Mouse (Mus musculus) forebrain, embryonic 10.5 days (tissue): Measurements from ENCODE around the gene Rnf185. TPM values are rescaled to one million over a fixed set of nuclear protein-coding genes. Genes with fewer than 3 reads are reported as not detected.

Experiments
- DNase-seq: peaks from one replicate; pipeline ENCODE4 v3.0.0-alpha.2; 2017; ENCODE audit warnings: low spot score; ENCODE audit errors: extremely low spot score
- H3K27ac ChIP-seq: fragments of 300-500 bp; sonication (generic); 2 replicates; pipeline ENCODE4 v1.5.1; 2016; ENCODE audit warnings: mild to moderate bottlenecking
- H3K27me3 ChIP-seq: fragments of 300-500 bp; sonication (generic); 2 replicates; pipeline ENCODE4 v1.6.1; 2016; ENCODE audit warnings: mild to moderate bottlenecking; ENCODE audit not compliant: poor library complexity, severe bottlenecking
- H3K36me3 ChIP-seq: fragments of 300-500 bp; sonication (generic); replicated peaks from 2 replicates; pipeline ENCODE4 v1.6.1; 2016; ENCODE audit warnings: mild to moderate bottlenecking, moderate library complexity
- H3K4me1 ChIP-seq: fragments of 300-500 bp; sonication (generic); 2 replicates; pipeline ENCODE4 v1.6.1; 2016
- H3K4me3 ChIP-seq: fragments of 300-500 bp; sonication (generic); 2 replicates; pipeline ENCODE4 v1.5.1; 2016; ENCODE audit warnings: mild to moderate bottlenecking, moderate library complexity
- H3K9me3 ChIP-seq: fragments of 300-500 bp; sonication (generic); 2 replicates; pipeline ENCODE4 v1.6.1; 2016; ENCODE audit warnings: mild to moderate bottlenecking, moderate library complexity
- WGBS: fragments of 180-500 bp; shearing (Covaris S2); methylation state at CpG from one replicate; pipeline ENCODE4 v1.1.7; 2016; 5-methylcytosine and 5-hydroxymethylcytosine counted together
- polyA plus RNA-seq: library from polyadenylated mRNA; unstranded; fragments of >200 nt; fragmentation: Nextera tagmentation; extraction: Ambion mirVana; gene quantifications from 2 replicates; pipeline ENCODE4 v1.2.1, GENCODE M21; 2016

Rnf185 gene
- polyA plus RNA-seq, 1 experiment from 2014 or later, result 39.6 TPM

- Histone ChIP-seq H3K27ac (peak within 1 kb of the TSS; percentile 89), H3K9me3 (no peaks in the 10 kb centered on the region)
- WGBS, result 3% methylated on average over 45 of the region's 45 CpGs
Measured at GRCm38 (mm10) chr11:3408997-3409732, 43.0 kb downstream of the Rnf185 start, which contains the start of gene Limk2. Gene Limk2, minus strand, starts transcription at chr11:3409189.

GRCm38 (mm10) chr11:3408131-3408996 is 43.8 kb downstream of the Rnf185 start:
- Histone ChIP-seq H3K27ac (peak overlapping the region; percentile 89), H3K27me3 (no peaks in the 10 kb centered on the region), H3K4me1 (peaks cover 19% of the 10 kb centered on the region), H3K9me3 (no peaks in the 10 kb centered on the region), H3K36me3 (no peaks in the 10 kb centered on the region), H3K4me3 (peak overlapping the region; percentile 79)
- 7% methylated on average over 34 of the region's 34 CpGs for WGBS
- DNase-seq, result peak; percentile 24

More at GRCm38 (mm10) chr11:3408997-3409732, 43.0 kb downstream of the Rnf185 start, which contains the start of gene Limk2:
- H3K36me3 ChIP-seq, result peaks cover 7% of the 10 kb centered on the region; the same call in 1 of the 2 replicates
- H3K4me1 ChIP-seq, result peaks cover 19% of the 10 kb centered on the region
- DNase-seq, result peak; percentile 93
- peak within 1 kb of the TSS; percentile 79 for H3K4me3 ChIP-seq
- H3K27me3 ChIP-seq, result no peaks in the 10 kb centered on the region

- H3K4me3 ChIP-seq, result no peak overlapping the region
- no peak for DNase-seq
- H3K27ac ChIP-seq, result no peak overlapping the region
- no peaks in the 10 kb centered on the region for H3K36me3 ChIP-seq
- H3K27me3 ChIP-seq, result no peaks in the 10 kb centered on the region
- peaks cover 19% of the 10 kb centered on the region for H3K4me1 ChIP-seq
- no peaks in the 10 kb centered on the region for H3K9me3 ChIP-seq
- 90% methylated on average over 7 of the region's 7 CpGs for WGBS
Measured at GRCm38 (mm10) chr11:3404287-3405047, 47.7 kb downstream of the Rnf185 start.

GRCm38 (mm10) chr11:3403024-3403423 is 49.1 kb downstream of the Rnf185 start:
- 89% methylated on average over 3 of the region's 3 CpGs for WGBS

GRCm38 (mm10) chr11:3398318-3398717 is 53.8 kb downstream of the Rnf185 start:
- WGBS, result 92% methylated on average over 1 of the region's 1 CpGs
- Histone ChIP-seq H3K27ac (no peak overlapping the region), H3K9me3 (no peaks in the 10 kb centered on the region), H3K4me3 (no peak overlapping the region), H3K4me1 (peaks cover 20% of the 10 kb centered on the region), H3K27me3 (no peaks in the 10 kb centered on the region), H3K36me3 (peaks cover 10% of the 10 kb centered on the region)
- DNase-seq, result no peak

More at GRCm38 (mm10) chr11:3403024-3403423, 49.1 kb downstream of the Rnf185 start:
- H3K27ac ChIP-seq, result no peak overlapping the region
- H3K4me3 ChIP-seq, result no peak overlapping the region
- no peaks in the 10 kb centered on the region for H3K27me3 ChIP-seq
- no peaks in the 10 kb centered on the region for H3K9me3 ChIP-seq
- no peaks in the 10 kb centered on the region for H3K36me3 ChIP-seq
- H3K4me1 ChIP-seq, result peaks cover 7% of the 10 kb centered on the region
- DNase-seq, result no peak

- peaks cover 20% of the 10 kb centered on the region for H3K4me1 ChIP-seq
- no peaks in the 10 kb centered on the region for H3K27me3 ChIP-seq
- no peak overlapping the region for H3K27ac ChIP-seq
- H3K9me3 ChIP-seq, result no peaks in the 10 kb centered on the region
- H3K36me3 ChIP-seq, result peaks cover 20% of the 10 kb centered on the region
- 64% methylated on average over 8 of the region's 8 CpGs for WGBS
- DNase-seq, result no peak
- H3K4me3 ChIP-seq, result no peak overlapping the region
Measured at GRCm38 (mm10) chr11:3396562-3396961, 55.6 kb downstream of the Rnf185 start.

- no peak for DNase-seq
- WGBS, result 76% methylated on average over 3 of the region's 3 CpGs
- Histone ChIP-seq H3K4me1 (peaks cover 20% of the 10 kb centered on the region), H3K27me3 (no peaks in the 10 kb centered on the region), H3K27ac (no peak overlapping the region), H3K36me3 (peaks cover 22% of the 10 kb centered on the region), H3K9me3 (no peaks in the 10 kb centered on the region), H3K4me3 (no peak overlapping the region)
Measured at GRCm38 (mm10) chr11:3396091-3396490, 56.1 kb downstream of the Rnf185 start.

GRCm38 (mm10) chr11:3394520-3394919 is 57.6 kb downstream of the Rnf185 start:
- no peak overlapping the region for H3K27ac ChIP-seq
- peaks cover 20% of the 10 kb centered on the region for H3K4me1 ChIP-seq
- peaks cover 32% of the 10 kb centered on the region for H3K36me3 ChIP-seq
- no peaks in the 10 kb centered on the region for H3K27me3 ChIP-seq
- no peaks in the 10 kb centered on the region for H3K9me3 ChIP-seq
- H3K4me3 ChIP-seq, result no peak overlapping the region
- WGBS, result 53% methylated on average over 5 of the region's 5 CpGs
- DNase-seq, result no peak

GRCm38 (mm10) chr11:3392526-3392925 is 59.6 kb downstream of the Rnf185 start:
- no peaks in the 10 kb centered on the region for H3K9me3 ChIP-seq
- no peak for DNase-seq
- no peak overlapping the region for H3K27ac ChIP-seq
- H3K4me3 ChIP-seq, result no peak overlapping the region
- H3K36me3 ChIP-seq, result peaks cover 46% of the 10 kb centered on the region
- 91% methylated on average over 8 of the region's 8 CpGs for WGBS
- H3K27me3 ChIP-seq, result no peaks in the 10 kb centered on the region
- H3K4me1 ChIP-seq, result peaks cover 20% of the 10 kb centered on the region

GRCm38 (mm10) chr11:3390789-3391188 is 61.4 kb downstream of the Rnf185 start:
- WGBS, result 85% methylated on average over 5 of the region's 5 CpGs
- no peak overlapping the region for H3K27ac ChIP-seq
- H3K4me3 ChIP-seq, result no peak overlapping the region
- H3K27me3 ChIP-seq, result no peaks in the 10 kb centered on the region
- H3K9me3 ChIP-seq, result no peaks in the 10 kb centered on the region
- H3K4me1 ChIP-seq, result peaks cover 11% of the 10 kb centered on the region
- no peak for DNase-seq
- peaks cover 50% of the 10 kb centered on the region for H3K36me3 ChIP-seq

GRCm38 (mm10) chr11:3389996-3390395 is 62.2 kb downstream of the Rnf185 start:
- Histone ChIP-seq H3K36me3 (peaks cover 48% of the 10 kb centered on the region), H3K4me3 (no peak overlapping the region), H3K9me3 (no peaks in the 10 kb centered on the region), H3K4me1 (peaks cover 11% of the 10 kb centered on the region), H3K27me3 (no peaks in the 10 kb centered on the region), H3K27ac (0 out of 2 replicates have a peak overlapping the region, but pooled peaks have one; percentile 2)
- WGBS, result 76% methylated on average over 5 of the region's 5 CpGs
- DNase-seq, result no peak

GRCm38 (mm10) chr11:3387482-3388196 is 64.5 kb downstream of the Rnf185 start:
- 92% methylated on average over 6 of the region's 6 CpGs for WGBS
- H3K36me3 ChIP-seq, result peaks cover 69% of the 10 kb centered on the region

More at GRCm38 (mm10) chr11:3387482-3388196, 64.5 kb downstream of the Rnf185 start:
- DNase-seq, result no peak
- H3K27ac ChIP-seq, result no peak overlapping the region
- no peak overlapping the region for H3K4me3 ChIP-seq
- no peaks in the 10 kb centered on the region for H3K27me3 ChIP-seq
- peaks cover 7% of the 10 kb centered on the region; the same call in 1 of the 2 replicates for H3K9me3 ChIP-seq
- peaks cover 7% of the 10 kb centered on the region for H3K4me1 ChIP-seq
